Mouse (Mus musculus) cortical plate, adult 2 months (tissue): ENCODE data around the gene Pik3c2a.

Experiments used
- CTCF ChIP-seq: fragments of 200-500 bp; IDR thresholded peaks from 2 replicates; pipeline ENCODE4 v1.5.1; 2011; ENCODE audit warnings: mild to moderate bottlenecking, control low read depth, low read length; ENCODE audit not compliant: insufficient read depth; ENCODE audit errors: extremely low read depth
- POLR2A ChIP-seq: fragments of 200-500 bp; IDR thresholded peaks from 2 replicates; pipeline ENCODE4 v1.6.1; 2011; ENCODE audit warnings: mild to moderate bottlenecking, low read length, control low read depth; ENCODE audit not compliant: insufficient read depth; ENCODE audit errors: extremely low read depth

- TF ChIP-seq CTCF: no peak
- TF ChIP-seq POLR2A: no peak
Measured at GRCm38 (mm10) chr7:116409438-116409837, 33.8 kb downstream of the Pik3c2a start.
